Mouse (Mus musculus) kidney, adult 2 months (tissue): ENCODE measurements around the gene Zmym6. TPM values are rescaled to one million over a fixed set of nuclear protein-coding genes. Genes with fewer than 3 reads are reported as not detected.

Experiments used
- DNase-seq: peaks from one replicate; pipeline ENCODE4 v3.0.0; 2021
- H3K27ac ChIP-seq: fragments of 200-500 bp; 2 replicates; pipeline ENCODE4 v1.5.1; 2012; ENCODE audit warnings: low read depth, low read length, control low read depth, inconsistent platforms; ENCODE audit not compliant: insufficient read depth
- H3K27me3 ChIP-seq: fragments of 200-500 bp; replicated peaks from 2 replicates; pipeline ENCODE4 v1.6.1; 2012; ENCODE audit warnings: mild to moderate bottlenecking, moderate library complexity, low read length, inconsistent platforms; ENCODE audit not compliant: control insufficient read depth, insufficient read depth
- H3K36me3 ChIP-seq: fragments of 200-500 bp; 2 replicates; pipeline ENCODE4 v1.6.1; 2012; ENCODE audit warnings: mild to moderate bottlenecking, moderate library complexity, low read length, inconsistent platforms; ENCODE audit not compliant: control insufficient read depth, insufficient read depth
- H3K4me1 ChIP-seq: fragments of 200-500 bp; 2 replicates; pipeline ENCODE4 v1.6.1; 2011; ENCODE audit warnings: low read length; ENCODE audit not compliant: control insufficient read depth, insufficient read depth
- H3K4me3 ChIP-seq: fragments of 200-500 bp; 2 replicates; pipeline ENCODE4 v1.5.1; 2011; ENCODE audit warnings: mild to moderate bottlenecking, low read depth, low read length, control low read depth; ENCODE audit not compliant: insufficient read depth
- CTCF ChIP-seq: fragments of 200-500 bp; conservative IDR thresholded peaks from 2 replicates; pipeline ENCODE4 v1.5.1; 2011; ENCODE audit warnings: low read depth, mild to moderate bottlenecking, control low read depth, low read length, moderate library complexity, mixed read lengths; ENCODE audit not compliant: insufficient read depth, insufficient read length
- POLR2A ChIP-seq: fragments of 200-500 bp; IDR thresholded peaks from one replicate; pipeline ENCODE4 v1.6.1; 2011; ENCODE audit warnings: low read depth, low read length, control low read depth
- WGBS: fragments of 180-500 bp; shearing (Covaris S2); methylation state at CpG from one replicate; pipeline ENCODE4 v1.1.7; 2018; 5-methylcytosine and 5-hydroxymethylcytosine counted together
- polyA plus RNA-seq: library from polyadenylated mRNA; depleted of rRNA; stranded (reverse); fragments of >200 nt; gene quantifications from 2 replicates; pipeline ENCODE4 v1.2.3, GENCODE M21; 2012

Zmym6 gene
- polyA plus RNA-seq, 1 experiment, result 5.3 TPM

DNA sequence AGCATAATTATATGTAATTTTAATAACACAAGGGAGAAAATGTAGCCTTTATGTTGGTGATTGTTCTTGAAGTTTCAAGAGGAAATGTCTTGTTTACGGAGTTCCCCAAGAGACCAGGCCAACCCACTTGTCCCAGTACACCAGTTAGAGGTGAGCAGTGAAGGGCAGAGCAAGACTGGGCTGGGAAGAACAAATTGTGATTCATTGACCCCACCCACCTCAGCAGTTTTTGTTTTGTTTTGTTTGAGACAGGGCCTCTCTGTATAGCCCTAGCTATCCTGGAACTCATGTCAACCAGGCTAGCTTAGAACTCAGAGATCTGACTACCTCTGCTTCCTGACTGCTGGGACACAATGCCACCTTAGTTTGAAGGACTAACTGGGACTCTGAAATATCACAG lies 47.1 kb downstream of the Zmym6 start:
- no peaks in the 10 kb centered on the region for H3K27me3 ChIP-seq
- no peak overlapping the region for H3K27ac ChIP-seq
- H3K36me3 ChIP-seq, result peaks cover 1% of the 10 kb centered on the region; the same call in 1 of the 2 replicates
- 95% methylated on average over 1 of the region's 1 CpGs for WGBS
- no peak for DNase-seq
- no peak for TF ChIP-seq CTCF
- no peak for TF ChIP-seq POLR2A
- H3K4me3 ChIP-seq, result no peak overlapping the region
- H3K4me1 ChIP-seq, result 0 out of 2 replicates have a peak, but pooled peaks cover 2% of the 10 kb centered on the region

DNA sequence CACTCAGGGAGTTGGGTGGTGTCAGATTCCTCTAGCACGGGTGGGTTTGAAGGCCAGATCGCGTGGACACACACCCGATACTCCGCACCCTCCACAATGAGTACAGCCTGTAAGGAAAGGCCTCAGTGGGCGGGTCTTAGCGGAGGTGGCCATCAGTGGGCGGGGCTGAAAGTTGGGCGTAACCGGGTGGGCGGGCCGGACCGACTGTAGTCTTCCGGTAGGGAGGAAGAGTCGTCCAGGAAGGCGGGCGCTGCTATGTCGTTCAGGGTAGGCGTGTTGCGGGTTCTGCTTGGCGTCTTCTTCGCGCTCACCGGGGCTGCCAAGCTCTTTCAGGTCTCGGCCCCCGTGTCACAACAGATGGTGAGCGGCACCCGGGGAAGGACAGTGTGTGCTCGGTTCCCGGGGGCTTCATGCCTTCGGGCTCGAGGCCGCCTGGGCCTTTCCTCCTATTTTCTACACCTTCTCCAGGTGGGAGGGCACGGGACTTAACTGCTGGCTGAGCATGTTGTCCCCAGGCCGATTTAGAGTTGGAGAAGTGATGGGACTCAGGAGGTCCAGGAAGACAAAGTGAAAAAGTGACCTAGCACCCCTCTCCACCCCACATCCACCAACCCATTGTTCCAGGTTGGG lies 48.8 kb downstream of the Zmym6 start:
- under 1% methylated on average over 35 of the region's 35 CpGs for WGBS
- Histone ChIP-seq H3K36me3 (peaks cover 1% of the 10 kb centered on the region; the same call in 1 of the 2 replicates), H3K4me1 (0 out of 2 replicates have a peak, but pooled peaks cover 2% of the 10 kb centered on the region), H3K27me3 (no peaks in the 10 kb centered on the region), H3K27ac (no peak overlapping the region), H3K4me3 (peak overlapping the region; percentile 91)
- no peak for TF ChIP-seq POLR2A
- no peak for TF ChIP-seq CTCF
- peak; percentile 92 for DNase-seq

DNA sequence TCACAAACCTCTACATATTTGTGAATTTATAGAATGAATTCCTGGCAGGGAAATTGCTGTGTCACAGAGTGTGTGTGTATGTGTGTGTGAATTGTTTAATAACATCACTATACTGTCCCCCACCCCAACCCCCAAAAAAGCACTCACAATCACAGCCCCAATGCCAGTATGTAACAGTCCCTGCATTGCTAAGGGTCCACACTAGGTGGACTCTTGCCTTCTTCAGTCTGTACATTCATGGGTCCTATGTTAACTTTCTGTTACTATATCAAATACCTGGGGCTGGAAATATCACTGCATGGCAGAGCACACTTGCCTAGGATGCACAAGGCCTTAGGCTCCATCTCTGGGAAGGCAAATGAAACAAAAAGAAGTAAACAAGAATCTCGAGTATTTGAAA lies 57.5 kb downstream of the Zmym6 start:
- no peaks in the 10 kb centered on the region for H3K36me3 ChIP-seq
- TF ChIP-seq CTCF, result no peak
- H3K4me1 ChIP-seq, result no peaks in the 10 kb centered on the region
- DNase-seq, result no peak
- H3K27me3 ChIP-seq, result no peaks in the 10 kb centered on the region
- H3K4me3 ChIP-seq, result no peak overlapping the region
- no peak overlapping the region for H3K27ac ChIP-seq
- 46% methylated on average over 1 of the region's 1 CpGs for WGBS

DNA sequence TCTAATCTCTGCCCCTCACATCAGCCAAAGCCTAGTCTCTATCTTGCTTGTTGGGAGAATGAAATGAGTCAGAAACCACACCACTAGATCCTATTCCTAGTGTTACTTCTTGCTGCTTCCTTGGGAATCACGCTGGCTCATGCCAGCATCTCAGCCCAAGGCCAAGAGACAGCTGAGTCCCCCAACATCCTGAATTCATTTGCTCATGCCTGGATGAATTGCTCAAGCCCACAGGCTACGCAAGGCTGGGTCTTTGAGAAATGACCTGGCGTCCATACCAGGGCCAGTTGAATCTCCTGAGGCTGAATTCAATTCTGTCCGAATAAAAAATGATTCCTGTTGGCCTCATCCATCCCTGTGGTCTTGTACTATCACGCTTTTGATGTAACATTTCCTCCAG lies 60.4 kb downstream of the Zmym6 start:
- Histone ChIP-seq H3K27me3 (no peaks in the 10 kb centered on the region), H3K4me3 (no peak overlapping the region), H3K36me3 (no peaks in the 10 kb centered on the region), H3K27ac (no peak overlapping the region), H3K4me1 (no peaks in the 10 kb centered on the region)
- WGBS, result 69% methylated on average over 5 of the region's 5 CpGs
- no peak for DNase-seq
- no peak for TF ChIP-seq POLR2A
- TF ChIP-seq CTCF, result no peak

DNA sequence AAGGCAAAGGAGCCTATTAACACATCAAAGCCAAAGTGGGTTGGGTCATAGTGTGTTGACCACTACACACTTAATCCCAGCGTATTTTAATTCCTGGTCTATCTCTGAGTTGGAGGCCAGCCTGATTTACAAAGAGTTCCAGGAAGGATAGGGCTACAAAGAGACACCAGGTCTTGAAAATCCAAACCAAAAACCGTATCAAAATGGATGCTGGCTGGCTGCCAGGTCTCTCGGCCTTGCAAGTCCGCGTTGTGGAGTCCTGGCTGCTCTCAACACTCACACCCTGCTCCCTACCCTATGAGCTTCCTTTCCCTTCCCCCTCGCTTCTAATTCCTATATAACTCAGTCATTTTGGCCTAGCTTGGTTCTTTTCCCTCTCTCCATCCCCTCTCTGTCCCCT lies 61.3 kb downstream of the Zmym6 start:
- H3K36me3 ChIP-seq, result no peaks in the 10 kb centered on the region
- TF ChIP-seq CTCF (no peak), POLR2A (no peak)
- no peak overlapping the region for H3K27ac ChIP-seq
- no peaks in the 10 kb centered on the region for H3K27me3 ChIP-seq
- no peaks in the 10 kb centered on the region for H3K4me1 ChIP-seq
- no peak for DNase-seq
- H3K4me3 ChIP-seq, result no peak overlapping the region
- WGBS, result 58% methylated on average over 6 of the region's 6 CpGs

DNA sequence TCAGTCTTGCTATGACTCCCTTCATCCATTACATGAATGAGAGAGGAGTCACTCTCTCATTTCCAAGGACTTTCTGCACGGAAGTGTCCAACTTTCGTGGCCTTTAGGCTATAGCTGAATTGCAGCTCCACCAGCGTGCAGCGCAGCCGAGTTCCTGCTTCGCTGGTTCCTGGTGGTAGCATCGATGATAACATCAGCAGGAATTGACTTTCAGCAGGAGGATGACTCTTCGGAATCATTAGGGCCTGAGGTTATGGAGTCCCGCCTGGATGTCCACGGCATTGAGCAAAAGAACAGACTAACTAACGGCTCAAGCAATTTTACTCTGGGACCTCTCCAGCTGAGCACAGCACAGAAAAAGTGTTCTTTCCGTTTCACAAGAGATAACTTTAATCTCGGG lies 72.8 kb downstream of the Zmym6 start:
- Histone ChIP-seq H3K27ac (no peak overlapping the region), H3K4me3 (no peak overlapping the region), H3K27me3 (no peaks in the 10 kb centered on the region; the same call in 1 of the 2 replicates), H3K36me3 (no peaks in the 10 kb centered on the region), H3K4me1 (no peaks in the 10 kb centered on the region)
- WGBS, result 83% methylated on average over 13 of the region's 13 CpGs
- no peak for DNase-seq
- TF ChIP-seq POLR2A, result no peak
- no peak for TF ChIP-seq CTCF

DNA sequence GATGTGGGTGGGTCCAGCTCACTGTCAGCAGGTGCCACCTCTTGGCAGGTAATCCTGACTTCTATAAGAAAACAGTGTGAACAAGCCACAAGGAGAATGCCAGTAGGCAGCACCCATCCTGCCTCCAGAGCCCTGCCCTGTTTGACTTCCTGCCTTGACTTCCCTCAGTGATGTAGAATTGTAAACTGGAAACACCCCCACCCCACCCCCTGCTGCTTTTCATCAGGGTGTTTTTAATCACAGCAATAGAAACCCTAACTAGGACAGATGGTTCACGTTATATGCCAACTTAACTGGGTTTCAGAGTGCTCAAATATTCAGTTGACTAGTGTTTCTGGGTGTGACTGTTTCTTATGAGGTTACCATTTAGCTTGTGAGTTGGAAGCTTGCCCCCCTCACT lies 76.2 kb downstream of the Zmym6 start:
- Histone ChIP-seq H3K27me3 (no peaks in the 10 kb centered on the region), H3K27ac (no peak overlapping the region), H3K36me3 (no peaks in the 10 kb centered on the region), H3K4me3 (no peak overlapping the region), H3K4me1 (no peaks in the 10 kb centered on the region)
- no peak for TF ChIP-seq CTCF
- no peak for TF ChIP-seq POLR2A
- DNase-seq, result no peak
- WGBS, result 61% methylated on average over 1 of the region's 1 CpGs

DNA sequence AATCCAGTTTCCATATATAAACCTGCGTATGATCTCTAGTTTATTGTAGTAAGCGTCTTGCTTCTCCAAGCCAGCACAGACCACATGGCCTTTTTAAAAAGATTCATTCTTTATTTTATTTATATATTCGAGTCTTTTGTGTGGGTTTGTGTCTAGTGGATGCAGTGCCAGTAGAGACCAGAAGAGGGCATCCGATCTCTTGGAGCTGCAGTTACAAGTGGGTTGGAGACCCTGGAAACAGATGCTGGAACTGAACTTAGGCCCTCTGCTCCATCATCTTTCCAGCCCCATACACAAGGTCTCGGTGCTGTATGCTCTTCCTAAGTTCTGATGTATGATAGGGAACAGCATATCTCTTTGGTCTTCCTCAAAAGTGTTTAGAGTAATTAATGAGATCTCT lies 78.6 kb downstream of the Zmym6 start:
- no peak for TF ChIP-seq POLR2A
- TF ChIP-seq CTCF, result 0 out of 2 replicates have a peak, but pooled peaks have one; percentile 7
- Histone ChIP-seq H3K4me3 (no peak overlapping the region), H3K27me3 (no peaks in the 10 kb centered on the region), H3K36me3 (no peaks in the 10 kb centered on the region), H3K27ac (no peak overlapping the region), H3K4me1 (no peaks in the 10 kb centered on the region)
- DNase-seq, result no peak
- 67% methylated on average over 5 of the region's 5 CpGs for WGBS
